Mouse (Mus musculus): ENCODE data around the gene Ccdc71l.

Ccdc71l gene

GRCm38 (mm10) chr12:32378528-32379295 is at the start of gene Ccdc71l:
Gene Ccdc71l (plus strand): TSS chr12:32378704.
- peak; percentile 89 for DNase-seq

GRCm38 (mm10) chr12:32339078-32339477 is 39.4 kb upstream of the Ccdc71l start:
- DNase-seq, result no peak

DNA sequence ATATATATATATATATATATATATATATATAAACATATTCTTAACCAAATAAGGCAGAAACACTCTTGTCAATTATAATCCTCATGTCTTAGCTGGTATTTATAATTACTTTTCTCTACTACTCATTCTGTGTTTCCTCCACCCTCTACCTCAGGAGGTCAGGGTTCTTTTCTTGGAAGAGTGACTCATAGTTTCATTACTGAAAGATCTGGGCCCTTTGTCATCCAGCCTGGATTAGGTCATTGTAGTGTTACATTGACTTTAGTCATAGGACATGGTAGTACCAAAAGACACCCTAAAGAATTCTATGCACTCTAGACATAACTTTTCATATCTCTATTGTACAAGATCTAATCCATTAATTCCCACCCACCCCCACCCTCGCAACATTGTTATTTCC is 35.0 kb upstream of the Ccdc71l start:
- DNase-seq, result no peak

GRCm38 (mm10) chr12:32346121-32346520 is 32.4 kb upstream of the Ccdc71l start:
- no peak for DNase-seq

- DNase-seq, result no peak
Observed at GRCm38 (mm10) chr12:32348493-32348892, 30.0 kb upstream of the Ccdc71l start.

GRCm38 (mm10) chr12:32351874-32352273 is 26.6 kb upstream of the Ccdc71l start:
- DNase-seq, result no peak

GRCm38 (mm10) chr12:32379296-32379725 is 807 bp downstream of the Ccdc71l start:
- peak; percentile 87 for DNase-seq

DNA sequence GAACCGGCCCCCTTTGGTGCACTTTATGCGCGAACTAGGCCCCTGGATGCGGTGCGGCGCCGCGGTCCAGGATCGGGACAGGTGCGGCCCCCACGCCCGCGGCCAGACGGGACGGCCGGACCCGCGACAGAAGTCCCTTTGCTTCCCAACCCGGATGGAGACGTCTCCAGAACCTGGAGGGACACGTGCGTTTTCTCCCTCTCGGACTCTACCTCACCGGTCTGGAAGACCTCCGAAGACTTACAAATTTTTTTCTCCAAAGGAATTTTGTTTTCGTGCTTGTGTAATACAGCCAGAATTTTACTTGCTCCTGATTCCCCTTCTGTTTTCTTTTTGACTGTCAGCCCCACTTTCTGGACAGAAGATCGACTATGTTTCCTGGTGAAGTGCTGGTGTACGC is 1.2 kb downstream of the Ccdc71l start:
- DNase-seq, result no peak

DNA sequence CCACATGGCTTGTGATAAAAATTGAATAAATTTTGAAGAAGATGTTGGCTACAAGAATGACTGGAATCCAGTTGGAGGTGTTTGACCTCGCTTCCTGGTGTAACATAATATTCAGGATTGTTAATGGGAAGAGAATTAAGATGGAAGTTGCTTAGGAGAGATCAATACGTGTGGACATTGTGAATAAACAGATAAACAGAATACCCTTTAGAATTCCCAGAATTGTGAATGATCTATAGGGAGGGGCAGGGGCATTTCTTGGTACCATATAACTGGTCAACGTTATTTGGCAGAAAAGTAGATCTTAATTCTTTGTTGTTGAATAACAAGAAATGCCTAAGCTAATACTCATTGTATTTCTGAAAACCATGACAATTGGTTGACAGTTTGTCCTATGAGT is 2.0 kb downstream of the Ccdc71l start:
- DNase-seq, result no peak

- DNase-seq, result no peak
Observed at GRCm38 (mm10) chr12:32381011-32381410, 2.5 kb downstream of the Ccdc71l start.

- no peak for DNase-seq
Observed at GRCm38 (mm10) chr12:32419537-32419936, 41.0 kb downstream of the Ccdc71l start.

- DNase-seq, result no peak
Observed at GRCm38 (mm10) chr12:32427832-32428231, 49.3 kb downstream of the Ccdc71l start.

DNA sequence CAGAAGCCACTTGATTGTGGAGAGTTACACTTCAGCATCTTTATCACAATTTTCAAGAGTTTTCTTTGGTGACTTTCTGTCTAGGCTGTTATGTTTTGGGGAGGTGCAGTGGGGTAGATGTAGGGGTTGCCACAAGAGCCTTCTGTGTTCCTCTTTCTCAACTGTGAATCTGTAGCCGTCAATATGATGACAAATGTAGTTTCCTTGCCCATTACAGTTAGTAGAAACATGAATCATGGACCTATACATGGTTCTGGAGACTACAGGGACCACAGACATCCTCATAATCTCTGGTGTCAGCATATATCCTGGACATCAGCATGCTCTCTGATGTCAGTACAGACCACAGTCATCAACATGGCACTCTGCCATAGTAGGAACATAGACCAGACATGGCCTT is 52.5 kb downstream of the Ccdc71l start:
- no peak for DNase-seq

Measured in layer of hippocampus, adult 9-11 months (tissue).